In genomic region chr2:70634028-70634690, GRCm38 (mm10) we compare ENCODE assay signal across 27 mouse cellular contexts. TPM values are rescaled to one million over a fixed set of nuclear protein-coding genes. Genes with fewer than 3 reads are reported as not detected.
"Had no signal": no experiment of that assay in that cellular context is flagged by ENCODE, and none has a peak within 500 bp of the region (broad histone marks: within the 10 kb centered on the region; RNA-seq: fewer than 3 reads in every experiment).

No protein-coding gene starts in this region.

- H3K4me3 ChIP-seq: heart, adult 2 months; heart, embryonic 12.5 days; hindbrain, embryonic 13.5 days; hindbrain, embryonic 15.5 days; intestine, embryonic 15.5 days; kidney, embryonic 15.5 days; limb, embryonic 10.5 days; limb, embryonic 12.5 days; liver, embryonic 13.5 days had no signal

- H3K9me3 ChIP-seq: hindbrain, embryonic 15.5 days; intestine, embryonic 15.5 days; limb, embryonic 10.5 days; liver, embryonic 13.5 days had no signal

- H3K27me3 ChIP-seq: heart, embryonic 12.5 days; hindbrain, embryonic 13.5 days; hindbrain, embryonic 15.5 days; intestine, embryonic 15.5 days; kidney, embryonic 15.5 days; liver, embryonic 13.5 days had no signal

- DNase-seq: forebrain, postnatal 0 days; gastrocnemius, postnatal 14 days; gastrocnemius, postnatal 36 days; heart, adult 2 months; heart, postnatal 10 days; heart, postnatal 36 days; kidney, adult 11 months; kidney, adult 2 months; kidney, adult 9 months; kidney, postnatal 14 days; kidney, postnatal 36 days; layer of hippocampus, adult 9-11 months; layer of hippocampus, postnatal 36 days; liver; liver, embryonic 13.5 days had no signal

- H3K36me3 ChIP-seq: heart, embryonic 12.5 days; hindbrain, embryonic 13.5 days; hindbrain, embryonic 15.5 days; intestine, embryonic 15.5 days; kidney, embryonic 15.5 days; limb, embryonic 10.5 days; limb, embryonic 12.5 days; liver, embryonic 13.5 days had no signal

- H3K27ac ChIP-seq: heart, adult 2 months; hindbrain, embryonic 13.5 days; hindbrain, embryonic 15.5 days; hindbrain, postnatal 0 days; intestine, embryonic 15.5 days; kidney, embryonic 15.5 days; kidney, postnatal 0 days; limb, embryonic 10.5 days; limb, embryonic 12.5 days; liver, embryonic 13.5 days had no signal

- H3K4me1 ChIP-seq: intestine, embryonic 15.5 days; liver, embryonic 13.5 days had no signal

RNA-seq across cellular contexts. Expression of gene Gm26558, which starts 27.7 kb away (rescaled TPM):
- total RNA-seq: forebrain, postnatal 0 days; gastrocnemius, adult 18-20 months; gastrocnemius, adult 8-10 months; heart, adult 2 months; heart, postnatal 36 days; hematopoietic stem cell, adult 5-6 weeks; layer of hippocampus, postnatal 36 days had no signal
- polyA plus RNA-seq: heart, adult 2 months had no signal
